Mouse (Mus musculus) midbrain, postnatal 0 days (tissue): Measurements from ENCODE around the gene Sulf2. TPM values are rescaled to one million over a fixed set of nuclear protein-coding genes. Genes with fewer than 3 reads are reported as not detected.
A peak's percentile ranks its signal among the peaks of the same experiment; 100 is the strongest.

ENCODE experiments used
- ATAC-seq: fragments of 200-750 bp; cut with Nextera tagmentation; 2 replicates; pipeline ENCODE4 v1.8.0; 2017; ENCODE audit warnings: moderate number of reproducible peaks, mild to moderate bottlenecking, moderate TSS enrichment, moderate library complexity; ENCODE audit not compliant: low FRiP score
- DNase-seq: peaks from one replicate; pipeline ENCODE4 v3.0.0-alpha.2; 2015; ENCODE audit warnings: low spot score
- H3K27ac ChIP-seq: fragments of 300-500 bp; sonication (generic); 2 replicates; pipeline ENCODE4 v1.5.1; 2014; ENCODE audit warnings: low read depth, mild to moderate bottlenecking, low read length, mixed read lengths
- H3K27me3 ChIP-seq: fragments of 300-500 bp; sonication (generic); 2 replicates; pipeline ENCODE4 v1.6.1; 2014; ENCODE audit warnings: low read length, control low read depth, mixed read lengths; ENCODE audit not compliant: insufficient read depth
- H3K36me3 ChIP-seq: fragments of 300-500 bp; sonication (generic); 2 replicates; pipeline ENCODE4 v1.6.1; 2014; ENCODE audit warnings: low read length, control low read depth, mixed read lengths; ENCODE audit not compliant: insufficient read depth
- H3K4me1 ChIP-seq: fragments of 300-500 bp; sonication (generic); 2 replicates; pipeline ENCODE4 v1.6.1; 2014; ENCODE audit warnings: mild to moderate bottlenecking, control low read depth, antibody characterized with exemption, low read length, mixed read lengths; ENCODE audit not compliant: insufficient read depth
- H3K4me2 ChIP-seq: fragments of 300-500 bp; sonication (generic); 2 replicates; pipeline ENCODE4 v1.6.1; 2014; ENCODE audit warnings: low read depth, mild to moderate bottlenecking, low read length, mixed read lengths; ENCODE audit not compliant: poor library complexity, severe bottlenecking
- H3K4me3 ChIP-seq: fragments of 300-500 bp; sonication (generic); 2 replicates; pipeline ENCODE4 v1.5.1; 2014; ENCODE audit warnings: low read depth, mild to moderate bottlenecking, low read length, moderate library complexity
- H3K9ac ChIP-seq: fragments of 300-500 bp; sonication (generic); replicated peaks from 2 replicates; pipeline ENCODE4 v1.6.1; 2014; ENCODE audit warnings: mild to moderate bottlenecking, low read length, moderate library complexity, mixed read lengths; ENCODE audit not compliant: poor library complexity, severe bottlenecking
- H3K9me3 ChIP-seq: fragments of 300-500 bp; sonication (generic); 2 replicates; pipeline ENCODE4 v1.6.1; 2016; ENCODE audit warnings: low read length, control low read depth
- CTCF ChIP-seq: IDR thresholded peaks from 2 replicates; pipeline ENCODE4 v1.5.1; 2016; ENCODE audit warnings: antibody characterized with exemption, mild to moderate bottlenecking
- WGBS: fragments of 180-500 bp; shearing (Covaris S2); extraction: QIAGEN DNeasy Blood & Tissue Kit; methylation state at CpG from one replicate; pipeline ENCODE4 v1.1.7; 2014; 5-methylcytosine and 5-hydroxymethylcytosine counted together
- polyA plus RNA-seq: library from polyadenylated mRNA; unstranded; fragments of >200 nt; fragmentation: Nextera tagmentation; extraction: Ambion mirVana; gene quantifications from 2 replicates; pipeline ENCODE4 v1.2.1, GENCODE M21; 2015
- total RNA-seq: library from RNA; depleted of rRNA; stranded (reverse); fragments of >200 nt; gene quantifications from 2 replicates; pipeline ENCODE4 v1.2.3, GENCODE M21; 2014

Gene Sulf2
- total and polyA plus RNA-seq, 2 experiments from 2014 or later: 99.6 to 127 TPM

- Histone ChIP-seq H3K27ac (no peak overlapping the region), H3K36me3 (peaks cover 6% of the 10 kb centered on the region; the same call in 1 of the 2 replicates), H3K4me3 (no peak overlapping the region), H3K27me3 (no peaks in the 10 kb centered on the region), H3K4me1 (peaks cover 9% of the 10 kb centered on the region; the same call in 1 of the 2 replicates), H3K9me3 (no peaks in the 10 kb centered on the region), H3K4me2 (no peak overlapping the region), H3K9ac (no peak overlapping the region)
- ATAC-seq (no peak), DNase-seq (no peak)
- 82% methylated on average over 4 of the region's 4 CpGs for WGBS
- no peak for TF ChIP-seq CTCF
Observed at GRCm38 (mm10) chr2:166137467-166137866, 18.0 kb downstream of the Sulf2 start.

GRCm38 (mm10) chr2:166135711-166136485 is 19.6 kb downstream of the Sulf2 start:
- Histone ChIP-seq H3K36me3 (peaks cover 11% of the 10 kb centered on the region; the same call in 1 of the 2 replicates), H3K27ac (0 out of 2 replicates have a peak overlapping the region, but pooled peaks have one; percentile 18), H3K9me3 (no peaks in the 10 kb centered on the region), H3K4me3 (no peak overlapping the region), H3K27me3 (no peaks in the 10 kb centered on the region), H3K4me2 (no peak overlapping the region), H3K9ac (0 out of 2 replicates have a peak overlapping the region, but pooled peaks have one; percentile 8), H3K4me1 (peaks cover 9% of the 10 kb centered on the region; the same call in 1 of the 2 replicates)
- TF ChIP-seq CTCF: no peak
- DNase-seq (peak; percentile 59), ATAC-seq (no peak)
- 38% methylated on average over 16 of the region's 16 CpGs for WGBS

GRCm38 (mm10) chr2:166128756-166129155 is 26.7 kb downstream of the Sulf2 start:
- 88% methylated on average over 4 of the region's 4 CpGs for WGBS
- Histone ChIP-seq H3K9me3 (no peaks in the 10 kb centered on the region), H3K36me3 (peaks cover 24% of the 10 kb centered on the region), H3K4me1 (no peaks in the 10 kb centered on the region), H3K27ac (no peak overlapping the region), H3K4me2 (no peak overlapping the region), H3K4me3 (no peak overlapping the region), H3K27me3 (no peaks in the 10 kb centered on the region), H3K9ac (no peak overlapping the region)
- TF ChIP-seq CTCF: no peak
- ATAC-seq: no peak
- no peak for DNase-seq

GRCm38 (mm10) chr2:166128032-166128431 is 27.4 kb downstream of the Sulf2 start:
- H3K4me1 ChIP-seq: no peaks in the 10 kb centered on the region
- no peak overlapping the region for H3K4me3 ChIP-seq
- TF ChIP-seq CTCF: no peak
- peaks cover 24% of the 10 kb centered on the region for H3K36me3 ChIP-seq
- no peak overlapping the region for H3K4me2 ChIP-seq
- H3K9me3 ChIP-seq: no peaks in the 10 kb centered on the region
- WGBS: 92% methylated on average over 15 of the region's 15 CpGs
- no peak for DNase-seq
- no peak overlapping the region for H3K27ac ChIP-seq
- no peak for ATAC-seq
- H3K27me3 ChIP-seq: no peaks in the 10 kb centered on the region
- H3K9ac ChIP-seq: no peak overlapping the region

- Histone ChIP-seq H3K27me3 (no peaks in the 10 kb centered on the region), H3K9ac (no peak overlapping the region), H3K27ac (no peak overlapping the region), H3K36me3 (peaks cover 21% of the 10 kb centered on the region), H3K4me1 (no peaks in the 10 kb centered on the region), H3K4me2 (no peak overlapping the region), H3K4me3 (no peak overlapping the region), H3K9me3 (no peaks in the 10 kb centered on the region)
- DNase-seq (no peak), ATAC-seq (no peak)
- 86% methylated on average over 11 of the region's 11 CpGs for WGBS
- no peak for TF ChIP-seq CTCF
Observed at GRCm38 (mm10) chr2:166126343-166126742, 29.1 kb downstream of the Sulf2 start.

GRCm38 (mm10) chr2:166125492-166126252 is 29.8 kb downstream of the Sulf2 start:
- WGBS: 68% methylated on average over 13 of the region's 13 CpGs
- H3K4me1 ChIP-seq: no peaks in the 10 kb centered on the region
- DNase-seq (no peak), ATAC-seq (no peak)
- H3K36me3 ChIP-seq: peaks cover 17% of the 10 kb centered on the region
- H3K9me3 ChIP-seq: no peaks in the 10 kb centered on the region
- no peak overlapping the region for H3K4me2 ChIP-seq
- no peak overlapping the region for H3K4me3 ChIP-seq
- TF ChIP-seq CTCF: no peak
- H3K27me3 ChIP-seq: no peaks in the 10 kb centered on the region
- H3K9ac ChIP-seq: no peak overlapping the region
- H3K27ac ChIP-seq: no peak overlapping the region
